Mouse (Mus musculus) urinary bladder, postnatal 10 days (tissue): ENCODE results near the gene Nceh1.

Source experiments
- DNase-seq: peaks from one replicate; pipeline ENCODE4 v3.0.0; 2022; ENCODE audit warnings: low spot score

Nceh1 gene

DNA sequence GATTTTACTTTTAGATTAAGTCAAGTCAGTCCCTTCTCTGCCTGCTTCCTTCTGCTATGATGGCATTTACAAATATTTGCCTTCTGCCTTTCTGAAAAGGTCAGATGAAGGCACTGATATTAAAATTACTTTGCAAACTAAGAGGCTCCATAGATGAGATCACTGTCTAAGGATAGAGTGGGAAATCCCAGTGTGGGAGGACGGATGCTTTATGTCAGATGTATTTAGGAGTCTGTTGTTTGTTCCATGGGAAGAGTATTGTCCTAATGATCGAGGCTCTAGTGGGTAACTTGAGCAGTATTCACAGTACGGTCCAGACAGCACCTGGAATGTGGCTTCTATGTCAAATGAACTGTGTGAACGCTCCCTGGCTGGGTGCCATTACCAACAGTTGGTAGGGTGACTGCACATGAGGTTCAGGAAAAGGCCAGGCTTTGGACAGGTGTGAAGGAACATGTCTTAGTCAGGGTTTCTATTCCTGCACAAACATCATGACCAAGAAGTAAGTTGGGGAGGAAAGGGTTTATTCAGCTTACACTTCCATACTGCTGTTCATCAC, 143.9 kb downstream of the Nceh1 start:
- no peak for DNase-seq

DNA sequence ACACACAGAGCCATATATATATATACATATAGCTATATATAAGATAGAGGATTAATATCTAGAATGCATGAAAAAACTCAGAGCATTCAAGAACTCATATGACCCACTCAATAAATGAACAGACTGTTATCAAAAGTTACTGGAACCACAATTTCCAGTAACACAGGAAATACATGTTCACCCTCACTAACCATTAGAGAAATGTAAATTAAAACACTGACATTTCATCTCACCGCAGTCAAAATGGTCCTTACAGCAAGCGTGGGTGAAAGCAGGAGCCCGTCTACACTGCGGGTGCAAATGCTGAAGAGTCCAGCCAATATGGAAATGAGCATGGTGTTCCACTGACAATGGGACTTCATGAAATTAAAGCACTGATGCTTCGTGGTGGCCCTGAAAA, 147.9 kb downstream of the Nceh1 start:
- DNase-seq: no peak
